Mouse (Mus musculus): Measurements from ENCODE around the gene Olfr1432. TPM values are rescaled to one million over a fixed set of nuclear protein-coding genes. Genes with fewer than 3 reads are reported as not detected.

The Olfr1432 gene
- polyA plus RNA-seq (2014; fragmentation: Illumina TruSeq; extraction: RNeasy Lipid Tissue Mini Kit (QIAGEN cat#74804); ENCODE audit: low replicate concordance), result not detected

GRCm38 (mm10) chr19:12232496-12232895 is at the start of gene Olfr1432:
TSS of gene Olfr1432 (minus strand) at chr19:12232596.

GRCm38 (mm10) chr19:12279554-12279953 is 47.2 kb upstream of the Olfr1432 start, which contains the start of gene Olfr1434:
TSS of gene Olfr1434 (plus strand) at chr19:12279854.

GRCm38 (mm10) chr19:12260732-12261131 is 28.3 kb upstream of the Olfr1432 start, which contains the start of gene Olfr235:
TSS of gene Olfr235 (plus strand) at chr19:12261032.

GRCm38 (mm10) chr19:12241559-12241958 is 9.2 kb upstream of the Olfr1432 start, which contains the start of gene Olfr262:
TSS of gene Olfr262 (minus strand) at chr19:12241659.

GRCm38 (mm10) chr19:12200334-12200733 is 32.1 kb downstream of the Olfr1432 start, which contains the start of gene Olfr1431:
TSS of gene Olfr1431 (plus strand) at chr19:12200634.

Other genes starting within 250 kb of the Olfr1432 start
- gene Olfr1423, start 191.3 kb downstream of the Olfr1432 start, polyA plus RNA-seq (2014; fragmentation: Illumina TruSeq; extraction: RNeasy Lipid Tissue Mini Kit (QIAGEN cat#74804); ENCODE audit: low replicate concordance), result not detected
- gene Olfr1424, start 169.9 kb downstream of the Olfr1432 start, polyA plus RNA-seq (2014; fragmentation: Illumina TruSeq; extraction: RNeasy Lipid Tissue Mini Kit (QIAGEN cat#74804); ENCODE audit: low replicate concordance), result not detected
- not detected for gene Olfr1425, start 154.9 kb downstream of the Olfr1432 start, polyA plus RNA-seq (2014; fragmentation: Illumina TruSeq; extraction: RNeasy Lipid Tissue Mini Kit (QIAGEN cat#74804); ENCODE audit: low replicate concordance)
- not detected for gene Olfr1426, start 140.6 kb downstream of the Olfr1432 start, polyA plus RNA-seq (2014; fragmentation: Illumina TruSeq; extraction: RNeasy Lipid Tissue Mini Kit (QIAGEN cat#74804); ENCODE audit: low replicate concordance)
- gene Olfr1427, start 129.3 kb downstream of the Olfr1432 start, polyA plus RNA-seq (2014; fragmentation: Illumina TruSeq; extraction: RNeasy Lipid Tissue Mini Kit (QIAGEN cat#74804); ENCODE audit: low replicate concordance), result not detected
- not detected for gene Olfr1428, start 116.7 kb downstream of the Olfr1432 start, polyA plus RNA-seq (2014; fragmentation: Illumina TruSeq; extraction: RNeasy Lipid Tissue Mini Kit (QIAGEN cat#74804); ENCODE audit: low replicate concordance)
- not detected for gene Olfr76, start 109.4 kb downstream of the Olfr1432 start, polyA plus RNA-seq (2014; fragmentation: Illumina TruSeq; extraction: RNeasy Lipid Tissue Mini Kit (QIAGEN cat#74804); ENCODE audit: low replicate concordance)
- not detected for gene Olfr1555-ps1, start 62.5 kb downstream of the Olfr1432 start, polyA plus RNA-seq (2014; fragmentation: Illumina TruSeq; extraction: RNeasy Lipid Tissue Mini Kit (QIAGEN cat#74804); ENCODE audit: low replicate concordance)
- not detected for gene Olfr1431, start 32.0 kb downstream of the Olfr1432 start, polyA plus RNA-seq (2014; fragmentation: Illumina TruSeq; extraction: RNeasy Lipid Tissue Mini Kit (QIAGEN cat#74804); ENCODE audit: low replicate concordance)
- not detected for gene Olfr262, start 9.1 kb upstream of the Olfr1432 start, polyA plus RNA-seq (2014; fragmentation: Illumina TruSeq; extraction: RNeasy Lipid Tissue Mini Kit (QIAGEN cat#74804); ENCODE audit: low replicate concordance)
- gene Olfr235, start 28.4 kb upstream of the Olfr1432 start, polyA plus RNA-seq (2014; fragmentation: Illumina TruSeq; extraction: RNeasy Lipid Tissue Mini Kit (QIAGEN cat#74804); ENCODE audit: low replicate concordance), result not detected
- not detected for gene Olfr1434, start 47.3 kb upstream of the Olfr1432 start, polyA plus RNA-seq (2014; fragmentation: Illumina TruSeq; extraction: RNeasy Lipid Tissue Mini Kit (QIAGEN cat#74804); ENCODE audit: low replicate concordance)
- not detected for gene Olfr1436, start 66.5 kb upstream of the Olfr1432 start, polyA plus RNA-seq (2014; fragmentation: Illumina TruSeq; extraction: RNeasy Lipid Tissue Mini Kit (QIAGEN cat#74804); ENCODE audit: low replicate concordance)
- not detected for gene Olfr1437, start 92.5 kb upstream of the Olfr1432 start, polyA plus RNA-seq (2014; fragmentation: Illumina TruSeq; extraction: RNeasy Lipid Tissue Mini Kit (QIAGEN cat#74804); ENCODE audit: low replicate concordance)
- gene Olfr1438-ps1, start 103.3 kb upstream of the Olfr1432 start, polyA plus RNA-seq (2014; fragmentation: Illumina TruSeq; extraction: RNeasy Lipid Tissue Mini Kit (QIAGEN cat#74804); ENCODE audit: low replicate concordance), result not detected
- not detected for gene Olfr1440, start 154.7 kb upstream of the Olfr1432 start, polyA plus RNA-seq (2014; fragmentation: Illumina TruSeq; extraction: RNeasy Lipid Tissue Mini Kit (QIAGEN cat#74804); ENCODE audit: low replicate concordance)
- gene Olfr1441, start 184.8 kb upstream of the Olfr1432 start, polyA plus RNA-seq (2014; fragmentation: Illumina TruSeq; extraction: RNeasy Lipid Tissue Mini Kit (QIAGEN cat#74804); ENCODE audit: low replicate concordance), result not detected
- not detected for gene Pfpl, start 195.3 kb upstream of the Olfr1432 start, polyA plus RNA-seq (2014; fragmentation: Illumina TruSeq; extraction: RNeasy Lipid Tissue Mini Kit (QIAGEN cat#74804); ENCODE audit: low replicate concordance)
- gene Mpeg1, start 228.2 kb upstream of the Olfr1432 start, polyA plus RNA-seq (2014; fragmentation: Illumina TruSeq; extraction: RNeasy Lipid Tissue Mini Kit (QIAGEN cat#74804); ENCODE audit: low replicate concordance), result 68.6 TPM

All from small intestine, adult 10 weeks (tissue).